Comparison of ENCODE assay signal across 1 mouse cellular context in the genomic region with DNA sequence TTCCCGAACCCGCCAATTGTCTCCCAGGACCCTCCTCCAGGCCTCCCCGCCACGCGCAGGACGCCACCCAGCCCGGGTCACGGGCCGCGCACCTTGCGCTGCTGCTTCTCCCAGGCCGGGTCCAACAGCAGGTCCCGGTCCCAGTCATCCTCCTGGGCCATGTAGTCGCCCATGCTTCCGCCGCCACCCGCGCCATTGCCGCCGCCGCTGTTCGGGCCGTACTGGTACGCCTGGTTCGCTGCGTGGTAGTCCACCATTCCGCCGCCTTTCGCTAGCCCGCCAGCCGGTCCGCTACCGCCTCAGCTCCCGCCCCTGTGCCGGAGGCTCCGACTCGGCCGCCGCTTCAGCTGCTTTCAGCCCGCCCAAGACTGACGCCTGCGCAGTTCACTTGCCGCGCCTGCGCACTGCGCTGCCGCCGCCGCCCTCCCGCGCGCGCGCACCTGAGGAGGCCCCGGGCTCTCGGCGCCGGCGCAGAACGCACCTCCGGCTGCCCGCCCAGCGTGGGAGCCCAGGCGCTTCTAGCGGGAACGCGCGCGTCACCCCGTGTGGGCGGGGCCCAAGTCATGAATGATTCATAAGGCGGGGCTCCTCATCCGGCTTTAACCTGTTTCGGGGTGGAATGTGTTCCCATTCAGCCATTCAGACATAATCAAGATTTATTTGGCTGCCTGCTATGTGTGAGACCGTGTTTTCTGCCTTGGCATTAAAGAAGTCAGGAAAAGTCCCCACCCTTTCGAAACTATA.
TF ChIP-seq lines count a peak whose summit lies in the region.

TSS of gene Actn4 (minus strand) at position 414 of the 744 bp plus-strand sequence.

TF ChIP-seq in MEL, 35 proteins besides CTCF, POLR2A, EP300 and RAD21 (continued from another document):
- no peak for TF ChIP-seq RCOR1 (IDR thresholded peaks at IDR 0.05; ENCODE audit: low read depth, low read length)
- TF ChIP-seq MXI1 (IDR thresholded peaks at IDR 0.05; ENCODE audit: low read depth, low read length), result peak; percentile 74
- TF ChIP-seq CHD2 (IDR thresholded peaks at IDR 0.05; ENCODE audit: low read length), result no peak
- peak; percentile 86 for TF ChIP-seq POLR2AphosphoS2 (IDR thresholded peaks at IDR 0.05; ENCODE audit: low read length)
- no peak; the same call in 1 of the 2 replicates for TF ChIP-seq POLR2AphosphoS5 (IDR thresholded peaks at IDR 0.05; ENCODE audit: borderline replicate concordance, low read depth, low read length)
- peak; percentile 97 for TF ChIP-seq NELFE (IDR thresholded peaks at IDR 0.05; ENCODE audit: low read depth, low read length)
- TF ChIP-seq TAL1 (IDR thresholded peaks at IDR 0.05; ENCODE audit: low read length), result no peak
